Mouse (Mus musculus) MEL (cell line): ENCODE measurements around the gene Fndc8. TPM values are rescaled to one million over a fixed set of nuclear protein-coding genes. Genes with fewer than 3 reads are reported as not detected.

Experiments
- DNase-seq: peaks from one replicate; pipeline ENCODE4 v3.0.0; 2011; ENCODE audit warnings: low read depth, low spot score
- H3K27ac ChIP-seq: 2 replicates; pipeline ENCODE4 v1.5.1; 2012; ENCODE audit warnings: low read depth, mild to moderate bottlenecking, control low read depth, low read length, moderate library complexity; ENCODE audit not compliant: control insufficient read depth
- H3K27me3 ChIP-seq, 2 experiments: fragments of 150-350 bp in 1 of 2; sonication (generic) in 1 of 2; 2 replicates each; pipeline ENCODE4 v1.6.1; 2012; ENCODE audit warnings: low read length in 2 of 2, mild to moderate bottlenecking in 2 of 2, improper control_type of control experiment in 1 of 2, moderate library complexity in 1 of 2; ENCODE audit not compliant: insufficient read depth in 2 of 2, control insufficient read depth in 1 of 2
- H3K36me3 ChIP-seq, 2 experiments: 2 replicates each; pipeline ENCODE4 v1.6.1; 2012 to 2014; ENCODE audit warnings: low read length in 2 of 2, improper control_type of control experiment in 1 of 2, inconsistent platforms in 1 of 2, mild to moderate bottlenecking in 1 of 2; ENCODE audit not compliant: insufficient read depth in 2 of 2, control insufficient read depth in 1 of 2
- H3K4me1 ChIP-seq, 2 experiments: fragments of 150-350 bp in 1 of 2; sonication (generic) in 1 of 2; 2 replicates each; pipeline ENCODE4 v1.6.1; 2012; ENCODE audit warnings: low read length in 2 of 2, improper control_type of control experiment in 1 of 2, mild to moderate bottlenecking in 1 of 2; ENCODE audit not compliant: insufficient read depth in 2 of 2, control insufficient read depth in 1 of 2
- H3K4me3 ChIP-seq, 2 experiments: fragments of 150-350 bp in 1 of 2; sonication (generic) in 1 of 2; 2 replicates each; pipeline ENCODE4 v1.5.1; 2012; ENCODE audit warnings: low read depth in 2 of 2, low read length in 2 of 2, mild to moderate bottlenecking in 2 of 2, moderate library complexity in 2 of 2, control low read depth in 1 of 2, improper control_type of control experiment in 1 of 2; ENCODE audit not compliant: control insufficient read depth in 1 of 2, insufficient read depth in 1 of 2
- H3K79me2 ChIP-seq: 2 replicates; pipeline ENCODE4 v1.6.1; 2012; ENCODE audit warnings: mild to moderate bottlenecking, low read length, moderate library complexity; ENCODE audit not compliant: control insufficient read depth, poor library complexity, insufficient read depth
- H3K9ac ChIP-seq: 2 replicates; pipeline ENCODE4 v1.6.1; 2012; ENCODE audit warnings: low read depth, mild to moderate bottlenecking, control low read depth, low read length, moderate library complexity; ENCODE audit not compliant: control insufficient read depth, poor library complexity, severe bottlenecking
- H3K9me3 ChIP-seq: fragments of 150-350 bp; sonication (generic); replicated peaks from 2 replicates; pipeline ENCODE4 v1.6.1; 2012; ENCODE audit warnings: mild to moderate bottlenecking, low read length, improper control_type of control experiment, moderate library complexity; ENCODE audit not compliant: insufficient read depth
- CTCF ChIP-seq, 3 experiments: IDR thresholded peaks in 2 of 3; conservative IDR thresholded peaks in 1 of 3; 2 replicates each; pipeline ENCODE4 v1.5.1; 2011 to 2012; ENCODE audit warnings: low read length in 3 of 3, low read depth in 2 of 3, mild to moderate bottlenecking in 2 of 3, improper control_type of control experiment in 1 of 3, inconsistent platforms in 1 of 3, mixed read lengths in 1 of 3, moderate library complexity in 1 of 3; ENCODE audit not compliant: control insufficient read depth in 1 of 3, insufficient read depth in 1 of 3, poor library complexity in 1 of 3, severe bottlenecking in 1 of 3
- E2F4 ChIP-seq: IDR thresholded peaks from 2 replicates; pipeline ENCODE4 v1.6.1; 2011; ENCODE audit warnings: low read depth, low read length, improper control_type of control experiment, borderline replicate concordance
- ELF1 ChIP-seq: IDR thresholded peaks from 2 replicates; pipeline ENCODE4 v1.6.1; 2014; ENCODE audit warnings: low read depth, mild to moderate bottlenecking, inconsistent platforms, low read length, improper control_type of control experiment, moderate library complexity
- EP300 ChIP-seq, 2 experiments: IDR thresholded peaks; 2 replicates each; pipeline ENCODE4 v1.6.1; 2011; ENCODE audit warnings: improper control_type of control experiment in 2 of 2, low read length in 2 of 2, low read depth in 1 of 2, mild to moderate bottlenecking in 1 of 2
- KAT2A ChIP-seq: conservative IDR thresholded peaks from 2 replicates; pipeline ENCODE4 v1.6.1; 2012; ENCODE audit warnings: low read depth, low read length, improper control_type of control experiment, inconsistent platforms
- MAFK ChIP-seq: IDR thresholded peaks from 2 replicates; pipeline ENCODE4 v1.6.1; 2011; ENCODE audit warnings: low read depth, mild to moderate bottlenecking, low read length, improper control_type of control experiment, borderline replicate concordance
- MEF2A ChIP-seq: IDR thresholded peaks from 2 replicates; pipeline ENCODE4 v1.6.1; 2014; ENCODE audit warnings: low read depth, mild to moderate bottlenecking, inconsistent platforms, low read length, improper control_type of control experiment; ENCODE audit not compliant: poor library complexity, insufficient replicate concordance, severe bottlenecking; ENCODE audit errors: extremely low read depth
- MXI1 ChIP-seq: IDR thresholded peaks from 2 replicates; pipeline ENCODE4 v1.6.1; 2011; ENCODE audit warnings: mild to moderate bottlenecking, low read depth, low read length, improper control_type of control experiment
- NELFE ChIP-seq: IDR thresholded peaks from 2 replicates; pipeline ENCODE4 v1.6.1; 2011; ENCODE audit warnings: low read depth, low read length, improper control_type of control experiment
- SMC3 ChIP-seq: IDR thresholded peaks from 2 replicates; pipeline ENCODE4 v1.6.1; 2011; ENCODE audit warnings: low read depth, low read length, improper control_type of control experiment
- TAL1 ChIP-seq: IDR thresholded peaks from 2 replicates; pipeline ENCODE4 v1.6.1; 2012; ENCODE audit warnings: mild to moderate bottlenecking, inconsistent platforms, low read length, moderate library complexity, mixed read lengths
- TBP ChIP-seq: IDR thresholded peaks from 2 replicates; pipeline ENCODE4 v1.8.0; 2011; ENCODE audit warnings: low read depth, low read length, improper control_type of control experiment
- TCF12 ChIP-seq: IDR thresholded peaks from 2 replicates; pipeline ENCODE4 v1.6.1; 2014; ENCODE audit warnings: low read depth, mild to moderate bottlenecking, inconsistent platforms, low read length, improper control_type of control experiment, moderate library complexity
- USF1 ChIP-seq: IDR thresholded peaks from 2 replicates; pipeline ENCODE4 v1.6.1; 2014; ENCODE audit warnings: low read depth, mild to moderate bottlenecking, inconsistent platforms, low read length, improper control_type of control experiment, moderate library complexity
- ZKSCAN1 ChIP-seq: IDR thresholded peaks from 2 replicates; pipeline ENCODE4 v1.6.1; 2012; ENCODE audit warnings: low read depth, mild to moderate bottlenecking, inconsistent platforms, low read length, improper control_type of control experiment, moderate library complexity
- ZNF384 ChIP-seq: IDR thresholded peaks from 2 replicates; pipeline ENCODE4 v1.6.1; 2012; ENCODE audit warnings: low read depth, mild to moderate bottlenecking, inconsistent platforms, low read length, improper control_type of control experiment
- polyA plus RNA-seq, 2 experiments: library from polyadenylated mRNA; stranded (reverse) in 1 of 2; unstranded in 1 of 2; fragments of >175 nt in 1 of 2; fragments of >200 nt in 1 of 2; gene quantifications; 2 replicates each; pipeline versions ENCODE4 v1.2.1 to v1.2.4; 2012; ENCODE audit warnings: low replicate concordance in 2 of 2, low read depth in 1 of 2; ENCODE audit not compliant: insufficient read length in 2 of 2, insufficient read depth in 1 of 2, missing spikeins in 1 of 2
- total RNA-seq: library from RNA; depleted of rRNA; stranded (reverse); fragments of 300-350 nt; gene quantifications from 2 replicates; pipeline ENCODE4 v1.2.3, GENCODE M21; 2012

Fndc8 gene
- total and polyA plus RNA-seq, 3 experiments = 0.15 to 0.72 TPM; not detected in 1

- Histone ChIP-seq H3K27me3 (peaks cover 2 to 4% of the 10 kb centered on the region in 2 experiments; a peak in 3 of 4 replicates), H3K36me3 (no peaks in the 10 kb centered on the region), H3K79me2 (no peaks in the 10 kb centered on the region), H3K9ac (no peak overlapping the region), H3K27ac (no peak overlapping the region), H3K4me3 (no peak overlapping the region), H3K4me1 (no peaks in the 10 kb centered on the region), H3K9me3 (no peaks in the 10 kb centered on the region)
- DNase-seq = no peak
- TF ChIP-seq E2F4 (no peak), USF1 (no peak), MXI1 (no peak), MAFK (no peak), TBP (no peak), ZKSCAN1 (no peak), TAL1 (no peak), TCF12 (no peak), KAT2A (no peak), ZNF384 (no peak), SMC3 (no peak), MEF2A (no peak)
Observed at GRCm38 (mm10) chr11:82943336-82943735, 51.4 kb downstream of the Fndc8 start.

- H3K27ac ChIP-seq = no peak overlapping the region
- no peak overlapping the region for H3K4me3 ChIP-seq
- H3K79me2 ChIP-seq = no peaks in the 10 kb centered on the region
- no peak for DNase-seq
- H3K9ac ChIP-seq = no peak overlapping the region
- no peaks in the 10 kb centered on the region; a peak in 1 of 4 replicates for H3K36me3 ChIP-seq
- H3K4me1 ChIP-seq = no peaks in the 10 kb centered on the region
- no peaks in the 10 kb centered on the region for H3K9me3 ChIP-seq
- peaks cover 2 to 4% of the 10 kb centered on the region in 2 experiments; a peak in 3 of 4 replicates for H3K27me3 ChIP-seq
- no peak for TF ChIP-seq ELF1
- TF ChIP-seq CTCF (IDR thresholded peaks at IDR 0.05 in 2 of 3, conservative IDR thresholded peaks at IDR 0.05 in 1 of 3; ENCODE audit: control insufficient read depth in 1 of 3, insufficient read depth in 1 of 3, low read depth in 2 of 3, low read length in 3 of 3, poor library complexity in 1 of 3, severe bottlenecking in 1 of 3) = no peak
- TF ChIP-seq NELFE = no peak
- no peak for TF ChIP-seq MAFK
- no peak for TF ChIP-seq ZNF384
- TF ChIP-seq EP300 (IDR thresholded peaks at IDR 0.05; ENCODE audit: low read depth in 1 of 2, low read length in 2 of 2) = no peak
- TF ChIP-seq TCF12 = no peak
- TF ChIP-seq KAT2A = no peak
Observed at GRCm38 (mm10) chr11:82945636-82946035, 53.7 kb downstream of the Fndc8 start.
